Mouse (Mus musculus): ENCODE results near the gene Prkab1. TPM values are rescaled to one million over a fixed set of nuclear protein-coding genes. Genes with fewer than 3 reads are reported as not detected.

Prkab1 gene
- 26.7 and 30.9 TPM in 2 replicates for polyA plus RNA-seq (2012; ENCODE audit: insufficient read depth, insufficient read length, missing spikeins)

- Histone ChIP-seq H3K4me1 (ENCODE audit: control insufficient read depth, insufficient read depth, low read length) (peaks cover 11% of the 10 kb centered on the region), H3K27ac (ENCODE audit: insufficient read depth, low read depth, low read length) (peak within 1 kb of the TSS; percentile 60), H3K4me3 (ENCODE audit: insufficient read depth, low read length) (peak within 1 kb of the TSS; percentile 75)
- TF ChIP-seq POLR2A (IDR thresholded peaks at IDR 0.05; ENCODE audit: borderline replicate concordance, low read depth, low read length) (no peak; the same call in 1 of the 2 replicates), CTCF (IDR thresholded peaks at IDR 0.05; ENCODE audit: low read depth, low read length) (no peak)
These were observed at the start of gene Prkab1 for GRCm38 (mm10) chr5:116024327-116024739. Prkab1 (minus strand) TSS chr5:116024508.

- no peaks in the 10 kb centered on the region for H3K4me1 ChIP-seq (ENCODE audit: control insufficient read depth, insufficient read depth, low read length)
- no peak overlapping the region for H3K4me3 ChIP-seq (ENCODE audit: insufficient read depth, low read length)
- TF ChIP-seq POLR2A (IDR thresholded peaks at IDR 0.05; ENCODE audit: borderline replicate concordance, low read depth, low read length) (no peak), CTCF (IDR thresholded peaks at IDR 0.05; ENCODE audit: low read depth, low read length) (no peak)
- no peak overlapping the region for H3K27ac ChIP-seq (ENCODE audit: insufficient read depth, low read depth, low read length)
These were observed 45.3 kb upstream of the Prkab1 start for GRCm38 (mm10) chr5:116069618-116070017.

GRCm38 (mm10) chr5:116052826-116053225 lies 28.5 kb upstream of the Prkab1 start:
- Histone ChIP-seq H3K27ac (ENCODE audit: insufficient read depth, low read depth, low read length) (no peak overlapping the region), H3K4me1 (ENCODE audit: control insufficient read depth, insufficient read depth, low read length) (no peaks in the 10 kb centered on the region), H3K4me3 (ENCODE audit: insufficient read depth, low read length) (no peak overlapping the region)
- no peak for TF ChIP-seq POLR2A (IDR thresholded peaks at IDR 0.05; ENCODE audit: borderline replicate concordance, low read depth, low read length)
- TF ChIP-seq CTCF (IDR thresholded peaks at IDR 0.05; ENCODE audit: low read depth, low read length), result no peak

GRCm38 (mm10) chr5:116052171-116052570 lies 27.9 kb upstream of the Prkab1 start:
- no peak for TF ChIP-seq CTCF (IDR thresholded peaks at IDR 0.05; ENCODE audit: low read depth, low read length)
- no peak for TF ChIP-seq POLR2A (IDR thresholded peaks at IDR 0.05; ENCODE audit: borderline replicate concordance, low read depth, low read length)
- Histone ChIP-seq H3K4me3 (ENCODE audit: insufficient read depth, low read length) (no peak overlapping the region), H3K4me1 (ENCODE audit: control insufficient read depth, insufficient read depth, low read length) (no peaks in the 10 kb centered on the region), H3K27ac (ENCODE audit: insufficient read depth, low read depth, low read length) (no peak overlapping the region)

DNA sequence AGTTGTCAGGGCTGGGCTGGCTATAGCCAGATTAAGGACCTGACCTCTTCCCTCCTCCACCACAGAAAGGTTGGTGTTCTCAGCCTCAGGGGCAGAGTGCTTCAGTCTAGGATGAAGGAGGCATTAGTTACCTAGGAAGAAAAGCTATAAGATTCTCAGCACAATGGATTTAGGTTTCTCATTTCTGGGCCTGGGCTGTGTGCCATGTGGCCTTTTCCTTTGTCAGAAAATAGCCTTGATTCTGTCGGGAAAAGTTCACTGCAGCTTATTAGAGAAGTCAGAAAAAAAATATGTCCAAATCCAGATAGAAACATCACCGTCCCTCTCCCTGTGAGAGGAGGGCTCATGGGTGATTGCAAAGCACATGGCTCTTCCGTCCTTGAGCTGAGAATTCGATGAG lies 25.5 kb upstream of the Prkab1 start:
- Histone ChIP-seq H3K4me3 (ENCODE audit: insufficient read depth, low read length) (no peak overlapping the region), H3K4me1 (ENCODE audit: control insufficient read depth, insufficient read depth, low read length) (no peaks in the 10 kb centered on the region), H3K27ac (ENCODE audit: insufficient read depth, low read depth, low read length) (no peak overlapping the region)
- no peak for TF ChIP-seq POLR2A (IDR thresholded peaks at IDR 0.05; ENCODE audit: borderline replicate concordance, low read depth, low read length)
- no peak for TF ChIP-seq CTCF (IDR thresholded peaks at IDR 0.05; ENCODE audit: low read depth, low read length)

DNA sequence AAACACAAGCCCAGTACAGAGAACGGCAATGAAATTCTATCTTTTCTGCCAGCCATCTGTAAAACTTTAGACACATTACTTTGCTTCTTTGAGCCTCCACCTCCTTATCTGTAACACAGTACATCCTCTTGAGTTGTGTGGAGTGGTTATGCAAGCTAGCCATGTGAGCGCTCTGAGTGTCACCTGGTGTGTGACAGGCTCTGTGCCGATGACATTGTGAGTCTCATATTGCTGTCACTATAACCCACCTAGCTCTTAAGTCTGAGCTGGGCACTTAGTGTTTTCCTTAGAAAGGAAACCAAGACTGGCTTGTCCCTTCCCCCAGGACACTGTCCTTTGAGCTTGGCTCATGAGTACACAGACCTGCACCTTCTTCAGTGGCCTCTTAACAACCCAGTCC lies 24.0 kb upstream of the Prkab1 start:
- H3K27ac ChIP-seq (ENCODE audit: insufficient read depth, low read depth, low read length), result no peak overlapping the region
- no peak for TF ChIP-seq CTCF (IDR thresholded peaks at IDR 0.05; ENCODE audit: low read depth, low read length)
- TF ChIP-seq POLR2A (IDR thresholded peaks at IDR 0.05; ENCODE audit: borderline replicate concordance, low read depth, low read length), result no peak
- H3K4me3 ChIP-seq (ENCODE audit: insufficient read depth, low read length), result no peak overlapping the region
- H3K4me1 ChIP-seq (ENCODE audit: control insufficient read depth, insufficient read depth, low read length), result no peaks in the 10 kb centered on the region

DNA sequence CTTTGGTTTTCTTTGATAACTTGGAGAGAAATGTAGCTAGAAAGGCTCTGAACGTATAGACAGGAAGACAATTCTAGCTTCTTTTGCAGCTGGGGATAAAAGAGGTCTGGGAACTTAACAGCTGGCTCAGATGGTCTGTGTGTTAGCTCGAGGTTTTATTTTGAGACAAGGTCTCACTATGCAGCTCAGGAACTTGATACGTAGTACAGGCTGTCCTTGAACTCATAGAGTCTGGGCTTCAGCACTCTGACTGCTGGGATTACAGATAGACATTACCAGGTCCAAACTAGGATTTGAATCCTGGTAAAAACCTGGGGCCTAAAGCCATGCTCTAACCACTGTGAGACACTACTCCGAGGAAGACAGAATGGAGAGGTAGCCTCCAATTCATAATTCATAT lies 21.9 kb upstream of the Prkab1 start:
- Histone ChIP-seq H3K27ac (ENCODE audit: insufficient read depth, low read depth, low read length) (no peak overlapping the region), H3K4me3 (ENCODE audit: insufficient read depth, low read length) (no peak overlapping the region), H3K4me1 (ENCODE audit: control insufficient read depth, insufficient read depth, low read length) (no peaks in the 10 kb centered on the region)
- TF ChIP-seq POLR2A (IDR thresholded peaks at IDR 0.05; ENCODE audit: borderline replicate concordance, low read depth, low read length), result no peak
- no peak for TF ChIP-seq CTCF (IDR thresholded peaks at IDR 0.05; ENCODE audit: low read depth, low read length)

DNA sequence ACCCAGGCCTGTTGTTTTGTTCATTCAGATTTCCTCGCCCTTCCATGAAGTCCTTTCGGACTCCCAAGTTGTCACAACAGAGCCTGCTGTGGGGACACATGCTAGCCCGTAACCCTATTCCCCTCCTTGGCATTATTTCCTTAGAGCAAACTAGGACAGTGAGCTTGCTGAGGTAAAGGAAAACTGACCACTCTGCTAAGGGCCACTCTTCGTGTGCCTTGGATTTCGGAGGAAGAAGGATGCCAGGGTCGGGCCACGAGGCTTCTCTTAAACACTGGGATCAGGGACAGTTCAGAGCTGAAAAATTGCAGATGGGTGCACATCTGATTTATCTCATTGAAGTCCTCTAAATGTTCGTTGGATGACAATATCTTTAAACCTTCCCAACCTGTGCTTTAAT lies 21.3 kb upstream of the Prkab1 start:
- no peaks in the 10 kb centered on the region for H3K4me1 ChIP-seq (ENCODE audit: control insufficient read depth, insufficient read depth, low read length)
- TF ChIP-seq POLR2A (IDR thresholded peaks at IDR 0.05; ENCODE audit: borderline replicate concordance, low read depth, low read length), result no peak
- no peak for TF ChIP-seq CTCF (IDR thresholded peaks at IDR 0.05; ENCODE audit: low read depth, low read length)
- H3K27ac ChIP-seq (ENCODE audit: insufficient read depth, low read depth, low read length), result no peak overlapping the region
- no peak overlapping the region for H3K4me3 ChIP-seq (ENCODE audit: insufficient read depth, low read length)

- no peak overlapping the region for H3K4me3 ChIP-seq (ENCODE audit: insufficient read depth, low read length)
These were observed 17.9 kb upstream of the Prkab1 start for GRCm38 (mm10) chr5:116042241-116042640.

GRCm38 (mm10) chr5:116039706-116040105 lies 15.4 kb upstream of the Prkab1 start:
- Histone ChIP-seq H3K4me3 (ENCODE audit: insufficient read depth, low read length) (no peak overlapping the region), H3K27ac (ENCODE audit: insufficient read depth, low read depth, low read length) (no peak overlapping the region), H3K4me1 (ENCODE audit: control insufficient read depth, insufficient read depth, low read length) (no peaks in the 10 kb centered on the region)
- TF ChIP-seq POLR2A (IDR thresholded peaks at IDR 0.05; ENCODE audit: borderline replicate concordance, low read depth, low read length) (no peak), CTCF (IDR thresholded peaks at IDR 0.05; ENCODE audit: low read depth, low read length) (no peak)

More at GRCm38 (mm10) chr5:116042241-116042640, 17.9 kb upstream of the Prkab1 start:
- no peak overlapping the region for H3K27ac ChIP-seq (ENCODE audit: insufficient read depth, low read depth, low read length)
- no peaks in the 10 kb centered on the region for H3K4me1 ChIP-seq (ENCODE audit: control insufficient read depth, insufficient read depth, low read length)
- no peak for TF ChIP-seq CTCF (IDR thresholded peaks at IDR 0.05; ENCODE audit: low read depth, low read length)
- no peak for TF ChIP-seq POLR2A (IDR thresholded peaks at IDR 0.05; ENCODE audit: borderline replicate concordance, low read depth, low read length)

DNA sequence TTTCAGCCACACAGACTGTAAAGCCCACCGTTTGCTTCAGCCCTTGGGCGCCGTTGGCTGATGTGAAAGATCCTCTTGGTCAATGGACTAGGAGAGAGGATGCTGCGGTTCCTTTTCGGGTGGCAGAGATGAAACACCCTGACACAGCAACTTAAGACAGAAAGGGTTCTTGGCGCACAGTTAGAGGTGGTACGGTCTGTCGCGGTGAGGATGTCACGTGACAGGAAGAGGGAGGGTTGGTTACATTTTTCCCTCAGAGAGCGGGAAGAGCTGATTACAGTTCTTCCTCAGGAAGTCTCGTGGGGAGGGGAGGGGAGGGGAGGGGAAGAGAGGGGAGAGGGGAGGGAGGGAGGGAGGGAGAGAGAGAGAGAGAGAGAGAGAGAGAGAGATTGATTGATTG lies 13.4 kb upstream of the Prkab1 start:
- Histone ChIP-seq H3K4me1 (ENCODE audit: control insufficient read depth, insufficient read depth, low read length) (no peaks in the 10 kb centered on the region), H3K4me3 (ENCODE audit: insufficient read depth, low read length) (no peak overlapping the region), H3K27ac (ENCODE audit: insufficient read depth, low read depth, low read length) (no peak overlapping the region)
- TF ChIP-seq CTCF (IDR thresholded peaks at IDR 0.05; ENCODE audit: low read depth, low read length) (no peak), POLR2A (IDR thresholded peaks at IDR 0.05; ENCODE audit: borderline replicate concordance, low read depth, low read length) (no peak)
